Mouse (Mus musculus) brain, embryonic 14.5 days (tissue): ENCODE data around the gene Tmem150b.

Experiments
- CTCF ChIP-seq: fragments of 200-500 bp; IDR thresholded peaks from 2 replicates; pipeline ENCODE4 v1.5.1; 2012; ENCODE audit warnings: inconsistent platforms, mild to moderate bottlenecking, moderate library complexity, borderline replicate concordance; ENCODE audit not compliant: insufficient read depth, insufficient read length; ENCODE audit errors: extremely low read depth
- POLR2A ChIP-seq: fragments of 200-500 bp; IDR thresholded peaks from 2 replicates; pipeline ENCODE4 v1.6.1; 2012; ENCODE audit warnings: mild to moderate bottlenecking, inconsistent platforms, borderline replicate concordance; ENCODE audit not compliant: poor library complexity, insufficient read depth, insufficient read length, severe bottlenecking; ENCODE audit errors: extremely low read depth

- no peak for TF ChIP-seq POLR2A
- TF ChIP-seq CTCF, result no peak
These were observed 32.0 kb downstream of the Tmem150b start for GRCm38 (mm10) chr7:4693004-4693403.
